Mouse (Mus musculus): ENCODE results near the gene Tpi1. TPM values are rescaled to one million over a fixed set of nuclear protein-coding genes. Genes with fewer than 3 reads are reported as not detected.

Tpi1 gene
- polyA plus RNA-seq, 1 experiment from 2014 or later: 674 TPM

GRCm38 (mm10) chr6:124782436-124782835 lies 31.7 kb downstream of the Tpi1 start:
- peaks cover 10% of the 10 kb centered on the region for H3K4me1 ChIP-seq
- no peaks in the 10 kb centered on the region for H3K36me3 ChIP-seq
- no peak overlapping the region for H3K27ac ChIP-seq
- no peak overlapping the region for H3K9ac ChIP-seq
- WGBS (ENCODE audit: insufficient replicate concordance): 12% methylated on average over 6 of the region's 6 CpGs
- H3K27me3 ChIP-seq (replicated peaks): peaks cover 50% of the 10 kb centered on the region
- no peak for ATAC-seq
- no peak overlapping the region for H3K4me3 ChIP-seq
- H3K4me2 ChIP-seq: peak overlapping the region; percentile 38
- H3K9me3 ChIP-seq (replicated peaks): no peaks in the 10 kb centered on the region

GRCm38 (mm10) chr6:124780917-124781316 lies 33.2 kb downstream of the Tpi1 start:
- H3K27ac ChIP-seq: no peak overlapping the region
- H3K4me3 ChIP-seq: no peak overlapping the region
- no peak for ATAC-seq
- H3K9me3 ChIP-seq (replicated peaks): no peaks in the 10 kb centered on the region
- H3K9ac ChIP-seq: no peak overlapping the region
- H3K4me2 ChIP-seq: no peak overlapping the region
- H3K27me3 ChIP-seq (replicated peaks): peaks cover 59% of the 10 kb centered on the region
- H3K36me3 ChIP-seq: no peaks in the 10 kb centered on the region
- H3K4me1 ChIP-seq: peaks cover 10% of the 10 kb centered on the region
- 74% methylated on average over 7 of the region's 7 CpGs for WGBS (ENCODE audit: insufficient replicate concordance)

GRCm38 (mm10) chr6:124779984-124780416 lies 34.1 kb downstream of the Tpi1 start:
- ATAC-seq: no peak
- H3K27me3 ChIP-seq (replicated peaks): peaks cover 65% of the 10 kb centered on the region
- peaks cover 10% of the 10 kb centered on the region for H3K4me1 ChIP-seq
- H3K36me3 ChIP-seq: no peaks in the 10 kb centered on the region
- no peak overlapping the region for H3K9ac ChIP-seq
- H3K27ac ChIP-seq: no peak overlapping the region
- peak overlapping the region; percentile 20 for H3K4me3 ChIP-seq
- 11% methylated on average over 10 of the region's 10 CpGs for WGBS (ENCODE audit: insufficient replicate concordance)
- H3K9me3 ChIP-seq (replicated peaks): no peaks in the 10 kb centered on the region
- peak overlapping the region; percentile 52 for H3K4me2 ChIP-seq

GRCm38 (mm10) chr6:124779222-124779983 lies 34.7 kb downstream of the Tpi1 start, which contains the start of gene Lrrc23:
Gene Lrrc23, minus strand, starts transcription at chr6:124779727.
- Histone ChIP-seq H3K4me1 (peaks cover 10% of the 10 kb centered on the region), H3K4me2 (peak within 1 kb of the TSS; percentile 52), H3K9ac (no peak within 1 kb of the TSS), H3K36me3 (no peaks in the 10 kb centered on the region), H3K27ac (no peak within 1 kb of the TSS), H3K27me3 (replicated peaks) (peaks cover 66% of the 10 kb centered on the region), H3K4me3 (peak within 1 kb of the TSS; percentile 20), H3K9me3 (replicated peaks) (no peaks in the 10 kb centered on the region)
- ATAC-seq: 0 out of 2 replicates have a peak, but pooled peaks have one; percentile 21
- WGBS (ENCODE audit: insufficient replicate concordance): 3% methylated on average over 23 of the region's 23 CpGs

DNA sequence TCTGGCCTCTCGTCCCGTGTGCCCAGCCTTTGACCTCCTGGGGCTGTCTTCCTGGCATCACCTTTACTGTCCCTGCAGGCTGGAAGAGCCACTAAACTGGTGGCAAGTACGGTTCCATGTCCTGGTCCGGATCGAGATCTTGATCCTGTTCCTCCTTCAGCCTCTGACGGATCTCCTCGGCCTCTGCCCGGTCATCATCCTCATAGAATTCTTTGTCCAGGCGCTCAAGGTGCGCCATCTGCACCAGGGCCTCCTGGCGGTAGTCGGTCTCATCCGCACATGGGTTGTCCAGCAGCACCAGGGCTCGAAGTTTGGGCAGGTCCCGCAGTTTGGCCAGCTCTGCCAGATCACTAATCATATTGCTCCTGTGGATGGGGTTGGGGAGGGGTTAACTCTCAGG lies 43.6 kb downstream of the Tpi1 start:
- Histone ChIP-seq H3K9ac (no peak overlapping the region), H3K4me3 (no peak overlapping the region), H3K27me3 (replicated peaks) (peaks cover 86% of the 10 kb centered on the region), H3K4me2 (no peak overlapping the region), H3K9me3 (replicated peaks) (no peaks in the 10 kb centered on the region), H3K4me1 (peaks cover 29% of the 10 kb centered on the region), H3K27ac (no peak overlapping the region), H3K36me3 (no peaks in the 10 kb centered on the region)
- 65% methylated on average over 15 of the region's 15 CpGs for WGBS (ENCODE audit: insufficient replicate concordance)
- no peak for ATAC-seq

DNA sequence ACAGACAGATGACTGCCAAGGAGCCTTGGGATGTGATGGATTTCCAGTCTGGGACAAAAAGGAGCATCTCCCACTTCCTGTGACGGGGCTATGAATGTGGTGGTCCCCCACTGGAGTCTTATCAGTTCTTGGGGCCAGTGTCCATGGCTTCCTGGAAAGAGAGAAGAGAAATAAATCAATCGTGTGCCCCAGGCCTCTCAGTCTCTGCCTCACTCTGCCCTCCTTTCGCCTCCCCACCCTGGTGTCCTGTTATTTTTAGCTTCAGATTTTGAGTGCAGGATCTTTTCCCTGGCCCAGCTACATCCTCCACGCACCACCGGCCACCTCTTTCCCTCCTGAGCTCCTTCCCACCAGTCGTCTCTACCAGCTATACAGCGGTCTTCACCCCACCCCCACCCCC lies 44.1 kb downstream of the Tpi1 start:
- H3K27me3 ChIP-seq (replicated peaks): peaks cover 87% of the 10 kb centered on the region
- H3K4me2 ChIP-seq: peak overlapping the region; percentile 75
- H3K36me3 ChIP-seq: no peaks in the 10 kb centered on the region
- peak overlapping the region; percentile 53; the same call in 1 of the 2 replicates for H3K4me3 ChIP-seq
- H3K9me3 ChIP-seq (replicated peaks): no peaks in the 10 kb centered on the region
- H3K4me1 ChIP-seq: peaks cover 29% of the 10 kb centered on the region
- ATAC-seq: no peak
- H3K27ac ChIP-seq: no peak overlapping the region
- no peak overlapping the region for H3K9ac ChIP-seq
- WGBS (ENCODE audit: insufficient replicate concordance): 23% methylated on average over 7 of the region's 7 CpGs

DNA sequence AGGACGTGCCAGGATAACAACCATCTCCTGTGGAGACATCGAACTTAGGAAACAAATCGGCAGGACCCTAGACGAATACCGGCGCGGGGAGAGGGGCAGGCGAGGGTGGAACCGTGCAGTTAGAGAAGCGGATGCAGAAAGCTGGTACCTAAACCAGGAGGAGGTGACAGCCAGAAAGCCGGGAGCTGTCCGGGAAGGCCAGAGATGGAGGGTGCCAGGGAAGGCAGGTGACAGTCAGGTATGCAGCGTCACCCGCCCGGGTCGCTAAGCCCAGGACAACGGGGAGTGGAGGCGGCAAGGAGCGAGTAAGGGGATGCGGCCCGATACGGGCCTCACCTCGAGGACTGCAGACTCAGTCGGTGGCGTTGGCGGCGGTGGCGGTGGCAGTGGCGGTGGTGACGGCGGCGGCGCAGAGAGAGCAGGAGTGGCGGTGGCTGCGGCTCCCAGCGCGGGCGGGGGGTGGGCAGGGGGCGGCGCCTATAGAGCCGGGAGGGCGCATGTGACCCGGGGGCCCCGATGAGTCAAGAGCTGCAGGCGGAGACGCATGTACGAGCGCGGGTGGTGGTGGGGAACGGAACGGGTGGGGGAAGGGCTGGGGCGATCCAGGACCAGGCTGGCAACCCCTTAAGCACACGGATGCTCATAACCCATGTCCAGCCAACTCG lies 44.9 kb downstream of the Tpi1 start, which contains the start of gene Eno2:
TSS of gene Eno2 (minus strand) at position 573 of the 665 bp plus-strand sequence.
- peaks cover 29% of the 10 kb centered on the region for H3K4me1 ChIP-seq
- peak; percentile 35; the same call in 1 of the 2 replicates for ATAC-seq
- peak within 1 kb of the TSS; percentile 44; the same call in 1 of the 2 replicates for H3K9ac ChIP-seq
- H3K36me3 ChIP-seq: no peaks in the 10 kb centered on the region
- H3K4me2 ChIP-seq: peak within 1 kb of the TSS; percentile 75
- peaks cover 89% of the 10 kb centered on the region for H3K27me3 ChIP-seq (replicated peaks)
- H3K4me3 ChIP-seq: peak within 1 kb of the TSS; percentile 53
- no peak within 1 kb of the TSS for H3K27ac ChIP-seq
- WGBS (ENCODE audit: insufficient replicate concordance): 2% methylated on average over 54 of the region's 54 CpGs
- no peaks in the 10 kb centered on the region for H3K9me3 ChIP-seq (replicated peaks)

- Histone ChIP-seq H3K4me1 (peaks cover 29% of the 10 kb centered on the region), H3K36me3 (no peaks in the 10 kb centered on the region), H3K4me2 (peak overlapping the region; percentile 75), H3K4me3 (peak overlapping the region; percentile 53), H3K9ac (no peak overlapping the region), H3K27me3 (replicated peaks) (peaks cover 92% of the 10 kb centered on the region), H3K9me3 (replicated peaks) (no peaks in the 10 kb centered on the region), H3K27ac (no peak overlapping the region)
- WGBS (ENCODE audit: insufficient replicate concordance): 2% methylated on average over 9 of the region's 9 CpGs
- ATAC-seq: no peak
Observed at GRCm38 (mm10) chr6:124768704-124769044, 45.4 kb downstream of the Tpi1 start.

- peaks cover 92% of the 10 kb centered on the region for H3K27me3 ChIP-seq (replicated peaks)
- peak overlapping the region; percentile 75 for H3K4me2 ChIP-seq
- no peak overlapping the region for H3K9ac ChIP-seq
- peak overlapping the region; percentile 53 for H3K4me3 ChIP-seq
- no peak overlapping the region for H3K27ac ChIP-seq
- ATAC-seq: peak; percentile 30
- peaks cover 29% of the 10 kb centered on the region for H3K4me1 ChIP-seq
- 22% methylated on average over 19 of the region's 19 CpGs for WGBS (ENCODE audit: insufficient replicate concordance)
- H3K9me3 ChIP-seq (replicated peaks): no peaks in the 10 kb centered on the region
- H3K36me3 ChIP-seq: no peaks in the 10 kb centered on the region
Observed at GRCm38 (mm10) chr6:124767920-124768703, 46.0 kb downstream of the Tpi1 start.

DNA sequence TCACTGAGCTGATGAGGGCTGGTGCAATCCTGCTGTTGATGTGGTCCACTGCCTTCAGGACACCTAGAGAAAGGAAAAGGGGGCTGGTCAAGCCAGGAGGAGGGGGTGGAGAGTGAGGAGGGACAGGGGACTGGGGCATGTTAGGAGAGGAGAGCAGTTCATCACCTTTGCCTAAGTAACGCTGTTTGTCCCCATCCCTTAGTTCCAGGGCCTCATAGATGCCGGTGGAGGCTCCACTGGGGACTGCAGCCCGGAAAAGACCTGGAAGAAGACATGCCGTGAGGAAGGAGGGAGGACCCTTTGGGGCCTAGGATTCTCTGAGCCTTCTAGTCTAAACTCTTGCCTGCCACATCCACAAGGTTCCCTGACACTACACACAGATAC lies 46.6 kb downstream of the Tpi1 start:
- Histone ChIP-seq H3K9me3 (replicated peaks) (no peaks in the 10 kb centered on the region), H3K4me3 (no peak overlapping the region), H3K27me3 (replicated peaks) (peaks cover 92% of the 10 kb centered on the region), H3K4me1 (peaks cover 29% of the 10 kb centered on the region), H3K4me2 (0 out of 2 replicates have a peak overlapping the region, but pooled peaks have one; percentile 3), H3K36me3 (no peaks in the 10 kb centered on the region), H3K27ac (no peak overlapping the region), H3K9ac (no peak overlapping the region)
- WGBS (ENCODE audit: insufficient replicate concordance): 68% methylated on average over 4 of the region's 4 CpGs
- no peak for ATAC-seq

DNA sequence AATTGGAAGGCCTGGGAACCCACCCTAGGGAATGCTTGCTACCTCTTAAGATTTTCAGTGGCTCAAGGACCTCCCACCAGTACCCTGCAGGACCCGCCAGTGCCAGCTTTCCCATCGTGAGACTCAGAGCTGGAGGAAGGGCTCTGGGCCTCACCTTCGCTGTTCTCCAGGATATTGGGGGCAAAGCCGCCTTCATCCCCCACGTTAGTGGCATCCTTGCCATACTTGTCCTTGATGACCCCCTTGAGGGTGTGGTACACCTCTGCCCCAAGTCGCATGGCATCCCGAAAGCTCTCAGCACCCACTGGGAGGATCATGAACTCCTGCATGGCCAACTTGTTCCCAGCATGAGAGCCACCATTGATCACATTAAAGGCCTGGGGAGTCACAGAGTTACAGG lies 48.1 kb downstream of the Tpi1 start:
- no peak for ATAC-seq
- no peak overlapping the region for H3K9ac ChIP-seq
- peaks cover 29% of the 10 kb centered on the region for H3K4me1 ChIP-seq
- no peak overlapping the region for H3K4me2 ChIP-seq
- 76% methylated on average over 7 of the region's 7 CpGs for WGBS (ENCODE audit: insufficient replicate concordance)
- no peaks in the 10 kb centered on the region for H3K9me3 ChIP-seq (replicated peaks)
- H3K27me3 ChIP-seq (replicated peaks): peaks cover 95% of the 10 kb centered on the region
- no peak overlapping the region for H3K4me3 ChIP-seq
- H3K27ac ChIP-seq: no peak overlapping the region
- no peaks in the 10 kb centered on the region for H3K36me3 ChIP-seq

Measured in liver, embryonic 12.5 days (tissue).